Mouse (Mus musculus): ENCODE data around the gene Tas2r108. TPM values are rescaled to one million over a fixed set of nuclear protein-coding genes. Genes with fewer than 3 reads are reported as not detected.

Tas2r108 gene
- 0.07 TPM in 1 of 2 replicates, not detected in the other for polyA plus RNA-seq (2012; rRNA removed)

DNA sequence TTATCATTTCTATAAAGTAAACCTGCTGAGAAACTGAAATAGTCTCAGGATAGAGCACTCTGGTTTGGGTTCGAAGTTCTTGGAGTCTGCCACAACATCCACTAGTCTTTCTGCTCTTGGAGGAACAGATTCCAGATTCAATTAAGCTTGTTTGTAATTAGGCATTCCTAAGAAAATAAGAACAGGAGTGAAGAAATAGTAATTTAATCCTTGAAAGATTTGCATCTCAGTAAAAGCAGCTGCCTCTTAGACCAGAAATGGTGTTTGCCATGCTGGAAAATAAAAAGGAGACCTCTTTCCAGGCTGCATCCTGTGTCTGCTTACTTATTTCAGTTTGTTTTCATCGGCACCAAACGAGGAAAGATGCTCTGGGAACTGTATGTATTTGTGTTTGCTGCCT lies at the start of gene Tas2r108:
Tas2r108 (plus strand) TSS at position 301 of the 400 bp plus-strand sequence.
- DNase-seq (ENCODE audit: low spot score) = no peak

DNA sequence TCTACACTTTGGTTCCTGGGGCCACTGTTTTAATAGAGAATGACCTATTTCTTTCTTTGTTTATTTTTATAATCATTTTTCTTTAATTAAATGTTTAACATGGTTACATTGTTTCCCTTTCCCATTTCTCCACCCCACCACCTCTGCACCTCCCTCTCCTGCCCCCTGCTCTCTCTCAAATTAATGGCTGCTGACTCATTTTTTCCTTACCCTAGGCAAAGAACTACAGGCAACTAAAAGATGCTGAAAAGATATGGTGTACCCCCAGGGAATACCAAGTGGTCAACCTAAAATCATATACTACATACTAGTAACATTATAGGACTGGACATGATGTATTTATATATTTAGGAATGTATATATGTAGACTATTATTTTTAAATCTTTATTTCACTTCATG lies 44.7 kb upstream of the Tas2r108 start:
- no peak for DNase-seq (ENCODE audit: low spot score)

DNA sequence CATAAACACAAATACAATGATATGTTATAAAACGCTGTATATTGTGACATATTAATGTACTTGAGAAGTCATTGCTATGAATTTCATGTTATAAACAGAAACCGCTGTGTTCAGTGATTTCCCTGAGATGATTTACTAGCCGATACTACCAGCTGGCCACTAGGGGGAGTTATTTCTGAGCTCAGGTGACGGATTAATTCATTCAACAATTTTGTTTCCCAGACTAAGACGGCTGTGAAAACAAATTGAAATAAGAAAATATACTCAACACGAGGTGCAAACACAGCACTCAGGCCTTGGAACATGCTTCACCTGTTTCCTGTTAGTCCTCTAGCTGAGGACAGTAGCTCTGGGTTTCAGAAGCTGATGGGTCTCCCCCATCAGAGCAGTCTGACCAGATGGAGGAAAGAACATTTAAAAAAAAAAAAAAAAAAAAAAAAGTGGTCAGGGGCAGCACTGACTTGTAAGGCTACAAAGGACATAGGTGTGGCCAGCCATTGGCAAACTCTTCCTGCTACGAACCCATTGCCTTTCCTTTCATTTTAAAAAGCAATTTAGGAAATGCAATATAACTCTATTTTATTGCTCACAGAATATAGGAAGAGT lies 38.8 kb upstream of the Tas2r108 start:
- DNase-seq (ENCODE audit: low spot score) = no peak

DNA sequence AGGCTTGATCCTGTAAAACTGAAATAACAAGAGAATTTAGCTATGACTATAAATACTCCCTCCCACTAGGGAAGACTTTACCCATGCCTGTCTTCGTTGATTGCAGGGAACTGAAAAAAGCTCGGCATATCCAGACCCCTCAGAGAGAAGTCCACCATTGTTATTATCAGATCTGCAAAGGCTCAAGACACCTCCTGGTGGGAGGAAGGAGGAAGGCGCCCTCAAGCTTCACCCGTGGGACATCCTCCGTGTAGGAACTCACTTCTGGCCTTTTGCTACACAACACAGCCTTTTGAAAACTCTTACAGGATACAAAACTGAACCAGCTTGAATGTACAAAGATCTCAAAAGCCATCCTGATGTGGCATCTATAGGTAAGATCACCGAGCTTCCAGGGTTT lies 27.6 kb upstream of the Tas2r108 start:
- no peak for DNase-seq (ENCODE audit: low spot score)

DNA sequence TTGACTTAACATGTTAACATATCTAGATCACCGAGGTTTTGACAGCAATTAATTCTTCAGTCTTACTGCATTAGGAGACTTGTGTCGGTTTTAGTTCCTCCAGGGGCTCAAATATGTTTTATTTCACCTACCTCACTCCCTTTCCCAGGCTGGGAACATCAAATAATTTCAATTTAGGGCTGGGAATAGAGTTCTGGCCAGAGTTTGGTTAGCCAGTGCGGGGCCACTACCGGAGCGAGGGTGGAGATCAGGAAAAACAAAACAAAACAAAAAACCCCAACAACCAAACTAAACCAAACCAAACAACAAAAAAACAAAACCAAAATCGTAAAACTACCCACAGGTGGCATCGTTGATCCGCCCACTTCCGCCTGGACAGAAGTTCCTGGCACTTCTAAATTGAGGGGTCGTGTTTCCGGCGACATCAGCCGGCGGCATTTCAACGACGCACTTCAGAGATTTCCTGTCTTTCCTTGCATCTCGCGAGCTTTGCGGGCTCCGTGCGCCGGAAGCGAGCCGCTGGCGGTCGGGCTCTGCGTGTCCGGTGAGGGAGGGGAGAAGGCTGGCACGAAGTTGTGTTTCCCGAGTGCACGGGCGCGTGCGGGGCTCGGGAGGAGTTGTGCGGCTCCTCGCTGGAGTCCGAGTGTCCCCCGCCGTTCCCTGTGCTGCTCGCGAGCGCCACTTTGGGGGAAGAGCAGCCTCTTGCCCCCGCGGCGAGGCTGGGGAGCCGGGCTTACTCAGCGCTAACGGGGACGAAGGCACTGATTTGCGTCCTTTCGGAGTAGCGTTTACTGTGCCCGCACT lies 22.2 kb upstream of the Tas2r108 start, which contains the start of gene Ssbp1:
Ssbp1 (plus strand) TSS at position 437 of the 804 bp plus-strand sequence.
- peak; percentile 80 for DNase-seq (ENCODE audit: low spot score)

DNA sequence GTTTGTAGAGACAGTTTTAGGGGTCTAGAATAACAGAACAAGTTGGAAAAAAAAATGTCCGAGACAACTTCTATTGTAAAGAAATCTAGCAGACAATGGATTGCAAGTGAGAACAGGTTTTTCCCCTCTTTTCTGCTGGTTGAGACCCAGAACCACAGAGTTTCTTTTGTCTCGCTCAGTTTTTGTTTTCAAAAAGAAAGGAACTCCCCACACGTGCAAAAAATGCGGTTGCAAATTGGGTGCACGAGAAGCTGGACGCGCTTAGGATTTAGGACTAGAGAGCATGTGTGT lies 21.7 kb upstream of the Tas2r108 start:
- DNase-seq (ENCODE audit: low spot score) = no peak

DNA sequence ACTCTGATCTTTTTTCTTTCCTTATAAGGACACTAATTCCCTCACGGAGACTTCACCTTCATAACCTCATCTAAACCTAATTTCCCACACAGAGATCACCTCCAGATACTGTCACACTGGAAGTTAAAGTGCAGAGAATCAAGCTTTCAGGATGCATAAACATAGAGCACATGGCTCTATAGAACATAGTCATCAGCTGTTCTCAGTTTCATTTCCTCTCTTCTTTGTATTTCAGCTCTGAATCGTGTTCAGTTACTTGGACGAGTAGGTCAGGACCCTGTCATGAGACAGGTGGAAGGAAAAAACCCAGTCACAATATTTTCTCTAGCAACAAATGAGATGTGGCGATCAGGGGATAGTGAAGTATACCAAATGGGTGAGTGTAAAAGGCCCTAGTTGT lies 17.2 kb upstream of the Tas2r108 start:
- no peak for DNase-seq (ENCODE audit: low spot score)

DNA sequence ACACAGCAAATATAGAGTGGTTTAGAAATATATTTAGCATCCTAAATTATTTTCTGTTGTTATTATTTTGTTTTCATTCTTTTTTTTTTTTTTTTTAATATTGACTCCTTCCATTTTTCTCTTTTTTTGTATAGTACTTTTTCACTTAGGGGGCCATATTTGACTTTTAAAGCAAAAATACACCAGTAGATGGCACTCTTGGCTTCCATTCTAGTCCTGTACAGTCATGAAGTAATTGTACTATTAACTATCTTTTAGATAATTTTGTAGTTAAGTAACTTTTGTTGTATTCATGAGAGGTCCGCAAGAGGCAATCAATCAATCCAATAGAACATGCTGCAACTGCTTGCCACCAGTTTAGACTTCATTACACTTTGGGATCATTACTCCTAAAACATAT lies 13.6 kb upstream of the Tas2r108 start:
- DNase-seq (ENCODE audit: low spot score) = no peak

DNA sequence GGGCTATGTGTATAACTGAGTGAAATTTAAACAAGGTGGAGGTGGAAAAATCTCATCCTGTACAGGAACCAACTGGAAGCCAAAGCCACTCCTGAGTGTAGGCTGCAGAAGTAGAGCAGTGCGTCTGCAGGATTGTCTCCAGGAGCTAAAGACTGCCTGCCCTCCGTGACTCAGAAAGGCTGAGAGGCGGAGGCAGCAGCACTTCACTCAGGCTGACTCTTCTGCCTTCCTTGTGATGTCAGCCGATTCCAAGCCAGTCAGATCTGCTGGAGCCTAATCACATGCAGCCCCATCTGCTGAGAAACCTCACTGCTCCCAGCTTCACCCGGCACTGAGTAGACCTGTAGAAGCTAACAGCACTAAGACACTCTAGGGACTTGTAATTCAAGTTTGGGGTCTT lies 11.0 kb upstream of the Tas2r108 start:
- DNase-seq (ENCODE audit: low spot score) = no peak

DNA sequence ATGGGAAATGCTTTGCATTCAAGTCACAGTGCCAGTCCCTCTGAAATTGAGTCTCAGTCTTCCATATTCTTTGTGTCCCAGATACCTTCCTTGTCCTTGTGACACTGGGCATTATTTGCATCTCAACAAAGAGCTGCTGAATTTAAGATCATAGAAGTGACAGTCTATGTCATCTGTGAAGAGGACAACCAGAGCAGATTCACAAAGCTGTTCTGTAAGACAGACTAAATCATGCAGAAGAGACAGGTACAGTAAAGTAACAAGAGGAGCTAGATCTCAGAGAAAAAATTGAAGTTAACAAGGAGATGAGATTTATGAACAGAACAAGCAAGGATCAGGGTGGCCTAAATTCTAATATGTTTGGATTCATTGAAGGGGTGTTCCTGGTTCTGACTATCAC lies 2.4 kb upstream of the Tas2r108 start, which contains the start of gene Tas2r137:
Tas2r137 (plus strand) TSS at position 301 of the 400 bp plus-strand sequence.
- no peak for DNase-seq (ENCODE audit: low spot score)

DNA sequence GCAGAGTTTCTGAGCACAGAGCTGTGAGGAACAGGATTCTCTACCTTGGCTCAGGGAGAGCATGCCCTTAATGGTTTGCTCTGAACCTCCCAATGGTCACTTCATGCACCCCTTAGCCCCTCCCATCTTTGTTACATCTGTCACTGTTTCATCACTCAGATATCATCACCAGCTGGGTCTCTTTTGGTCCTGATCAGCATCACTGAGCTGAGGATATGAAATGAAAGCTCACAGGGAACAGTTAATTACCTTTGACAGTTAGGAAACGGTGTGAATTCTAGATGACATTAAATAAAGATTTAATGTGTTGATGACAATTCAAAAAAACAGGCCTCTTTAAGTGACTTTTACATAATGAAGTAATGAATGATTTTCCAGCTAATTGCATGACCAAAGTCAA lies 26.1 kb downstream of the Tas2r108 start, which contains the start of gene Prss37:
Prss37 (minus strand) TSS at position 101 of the 400 bp plus-strand sequence.
- no peak for DNase-seq (ENCODE audit: low spot score)

Other genes with a start within 250 kb of the Tas2r108 start
- gene Agk, start 168.4 kb upstream of the Tas2r108 start, polyA plus RNA-seq (2012; rRNA removed) = 16.7 and 23.0 TPM in 2 replicates
- 6.3 and 6.4 TPM in 2 replicates for gene E330009J07Rik, start 57.4 kb upstream of the Tas2r108 start, polyA plus RNA-seq (2012; rRNA removed)
- not detected in 2 replicates for gene Wee2, start 54.4 kb upstream of the Tas2r108 start, polyA plus RNA-seq (2012; rRNA removed)
- gene Ssbp1, start 22.2 kb upstream of the Tas2r108 start, polyA plus RNA-seq (2012; rRNA removed) = 59.9 and 69.5 TPM in 2 replicates
- gene Tas2r137, start 2.3 kb upstream of the Tas2r108 start, polyA plus RNA-seq (2012; rRNA removed) = not detected in 2 replicates
- not detected in 2 replicates for gene Prss37, start 26.0 kb downstream of the Tas2r108 start, polyA plus RNA-seq (2012; rRNA removed)
- gene Olfr461, start 61.5 kb downstream of the Tas2r108 start, polyA plus RNA-seq (2012; rRNA removed) = not detected in 2 replicates
- gene Olfr460, start 76.0 kb downstream of the Tas2r108 start, polyA plus RNA-seq (2012; rRNA removed) = 0.01 TPM in 1 of 2 replicates, not detected in the other
- gene Clec5a, start 92.3 kb downstream of the Tas2r108 start, polyA plus RNA-seq (2012; rRNA removed) = 2.0 and 2.2 TPM in 2 replicates
- not detected in 2 replicates for gene Tas2r138, start 119.8 kb downstream of the Tas2r108 start, polyA plus RNA-seq (2012; rRNA removed)
- 0.03 and 0.04 TPM in 2 replicates for gene Mgam, start 135.3 kb downstream of the Tas2r108 start, polyA plus RNA-seq (2012; rRNA removed)